Mouse (Mus musculus): ENCODE measurements at regions not wholly inside any gene's neighbourhood (a gene's known extent, or its start where the extent isn't known, plus 50 kb on each side); places are given as distances from the start of the nearest gene placed in this dataset.

GRCm38 (mm10) chr10:111111020-111111419 is 53.5 kb upstream of the Osbpl8 start:
- no peaks in the 10 kb centered on the region for H3K36me3 ChIP-seq (ENCODE audit: control insufficient read depth, insufficient read depth, low read length)
- no peak overlapping the region for H3K27ac ChIP-seq (ENCODE audit: low read depth)
- no peak overlapping the region for H3K9ac ChIP-seq (ENCODE audit: low read length)
- 51% methylated on average over 10 of the region's 10 CpGs for WGBS
- no peaks in the 10 kb centered on the region for H3K27me3 ChIP-seq (replicated peaks; ENCODE audit: control insufficient read depth, insufficient read depth, low read length)
- H3K4me2 ChIP-seq (ENCODE audit: low read length): no peak overlapping the region
- DNase-seq (ENCODE audit: low spot score): no peak
- no peak for ATAC-seq (replicated peaks; ENCODE audit: low FRiP score, low TSS enrichment, low read depth)
- H3K4me1 ChIP-seq (replicated peaks; ENCODE audit: control insufficient read depth, insufficient read depth, low read length): no peaks in the 10 kb centered on the region
- no peaks in the 10 kb centered on the region for H3K9me3 ChIP-seq (ENCODE audit: control insufficient read depth, low read length)
- H3K4me3 ChIP-seq (ENCODE audit: low read depth, low read length): no peak overlapping the region

- Histone ChIP-seq H3K4me3 (ENCODE audit: low read depth, low read length) (no peak overlapping the region), H3K4me2 (ENCODE audit: low read length) (peak overlapping the region; percentile 31; the same call in 1 of the 2 replicates), H3K9me3 (ENCODE audit: control insufficient read depth, low read length) (no peaks in the 10 kb centered on the region), H3K27ac (ENCODE audit: low read depth) (no peak overlapping the region), H3K4me1 (replicated peaks; ENCODE audit: control insufficient read depth, insufficient read depth, low read length) (no peaks in the 10 kb centered on the region), H3K36me3 (ENCODE audit: control insufficient read depth, insufficient read depth, low read length) (no peaks in the 10 kb centered on the region), H3K9ac (ENCODE audit: low read length) (no peak overlapping the region), H3K27me3 (replicated peaks; ENCODE audit: control insufficient read depth, insufficient read depth, low read length) (no peaks in the 10 kb centered on the region)
- ATAC-seq (replicated peaks; ENCODE audit: low FRiP score, low TSS enrichment, low read depth): 0 out of 2 replicates have a peak, but pooled peaks have one; percentile 16
- 47% methylated on average over 24 of the region's 24 CpGs for WGBS
- peak; percentile 85 for DNase-seq (ENCODE audit: low spot score)
Measured at GRCm38 (mm10) chr10:111108658-111109633, 55.6 kb upstream of the Osbpl8 start.

GRCm38 (mm10) chr10:111107852-111108251 is 56.7 kb upstream of the Osbpl8 start:
- Histone ChIP-seq H3K9ac (ENCODE audit: low read length) (no peak overlapping the region), H3K4me1 (replicated peaks; ENCODE audit: control insufficient read depth, insufficient read depth, low read length) (no peaks in the 10 kb centered on the region), H3K4me3 (ENCODE audit: low read depth, low read length) (no peak overlapping the region), H3K27ac (ENCODE audit: low read depth) (no peak overlapping the region), H3K4me2 (ENCODE audit: low read length) (no peak overlapping the region), H3K36me3 (ENCODE audit: control insufficient read depth, insufficient read depth, low read length) (no peaks in the 10 kb centered on the region), H3K27me3 (replicated peaks; ENCODE audit: control insufficient read depth, insufficient read depth, low read length) (no peaks in the 10 kb centered on the region), H3K9me3 (ENCODE audit: control insufficient read depth, low read length) (no peaks in the 10 kb centered on the region)
- no peak for ATAC-seq (replicated peaks; ENCODE audit: low FRiP score, low TSS enrichment, low read depth)
- no peak for DNase-seq (ENCODE audit: low spot score)
- WGBS: 85% methylated on average over 5 of the region's 5 CpGs

- WGBS: 73% methylated on average over 7 of the region's 7 CpGs
- Histone ChIP-seq H3K9ac (ENCODE audit: low read length) (no peak overlapping the region), H3K4me3 (ENCODE audit: low read depth, low read length) (no peak overlapping the region), H3K4me2 (ENCODE audit: low read length) (no peak overlapping the region), H3K27ac (ENCODE audit: low read depth) (no peak overlapping the region), H3K36me3 (ENCODE audit: control insufficient read depth, insufficient read depth, low read length) (no peaks in the 10 kb centered on the region), H3K4me1 (replicated peaks; ENCODE audit: control insufficient read depth, insufficient read depth, low read length) (no peaks in the 10 kb centered on the region; the same call in 1 of the 2 replicates), H3K9me3 (ENCODE audit: control insufficient read depth, low read length) (no peaks in the 10 kb centered on the region), H3K27me3 (replicated peaks; ENCODE audit: control insufficient read depth, insufficient read depth, low read length) (no peaks in the 10 kb centered on the region)
- ATAC-seq (replicated peaks; ENCODE audit: low FRiP score, low TSS enrichment, low read depth): no peak
- peak; percentile 72 for DNase-seq (ENCODE audit: low spot score)
Measured at GRCm38 (mm10) chr10:111107387-111107786, 57.2 kb upstream of the Osbpl8 start.

- Histone ChIP-seq H3K9me3 (ENCODE audit: control insufficient read depth, low read length) (no peaks in the 10 kb centered on the region), H3K4me2 (ENCODE audit: low read length) (no peak overlapping the region), H3K27me3 (replicated peaks; ENCODE audit: control insufficient read depth, insufficient read depth, low read length) (no peaks in the 10 kb centered on the region), H3K27ac (ENCODE audit: low read depth) (no peak overlapping the region), H3K36me3 (ENCODE audit: control insufficient read depth, insufficient read depth, low read length) (no peaks in the 10 kb centered on the region), H3K4me3 (ENCODE audit: low read depth, low read length) (no peak overlapping the region), H3K4me1 (replicated peaks; ENCODE audit: control insufficient read depth, insufficient read depth, low read length) (no peaks in the 10 kb centered on the region; the same call in 1 of the 2 replicates), H3K9ac (ENCODE audit: low read length) (no peak overlapping the region)
- DNase-seq (ENCODE audit: low spot score) (no peak), ATAC-seq (replicated peaks; ENCODE audit: low FRiP score, low TSS enrichment, low read depth) (no peak)
- 87% methylated on average over 5 of the region's 5 CpGs for WGBS
Measured at GRCm38 (mm10) chr10:111106411-111106810, 58.1 kb upstream of the Osbpl8 start.

- Histone ChIP-seq H3K4me2 (ENCODE audit: low read length) (no peak overlapping the region), H3K9me3 (ENCODE audit: control insufficient read depth, low read length) (no peaks in the 10 kb centered on the region), H3K27ac (ENCODE audit: low read depth) (no peak overlapping the region), H3K27me3 (replicated peaks; ENCODE audit: control insufficient read depth, insufficient read depth, low read length) (no peaks in the 10 kb centered on the region), H3K4me3 (ENCODE audit: low read depth, low read length) (no peak overlapping the region), H3K4me1 (replicated peaks; ENCODE audit: control insufficient read depth, insufficient read depth, low read length) (no peaks in the 10 kb centered on the region; the same call in 1 of the 2 replicates), H3K9ac (ENCODE audit: low read length) (no peak overlapping the region), H3K36me3 (ENCODE audit: control insufficient read depth, insufficient read depth, low read length) (no peaks in the 10 kb centered on the region)
- DNase-seq (ENCODE audit: low spot score) (no peak), ATAC-seq (replicated peaks; ENCODE audit: low FRiP score, low TSS enrichment, low read depth) (no peak)
- 92% methylated on average over 5 of the region's 5 CpGs for WGBS
Measured at GRCm38 (mm10) chr10:111105662-111106061, 58.9 kb upstream of the Osbpl8 start.

GRCm38 (mm10) chr10:111103512-111103911 is 61.0 kb upstream of the Osbpl8 start:
- no peak for ATAC-seq (replicated peaks; ENCODE audit: low FRiP score, low TSS enrichment, low read depth)
- WGBS: 68% methylated on average over 5 of the region's 5 CpGs
- no peaks in the 10 kb centered on the region for H3K27me3 ChIP-seq (replicated peaks; ENCODE audit: control insufficient read depth, insufficient read depth, low read length)

GRCm38 (mm10) chr10:111103086-111103485 is 61.5 kb upstream of the Osbpl8 start:
- Histone ChIP-seq H3K4me2 (ENCODE audit: low read length) (no peak overlapping the region), H3K4me3 (ENCODE audit: low read depth, low read length) (no peak overlapping the region)

More at GRCm38 (mm10) chr10:111103512-111103911, 61.0 kb upstream of the Osbpl8 start:
- H3K9me3 ChIP-seq (ENCODE audit: control insufficient read depth, low read length): no peaks in the 10 kb centered on the region
- no peaks in the 10 kb centered on the region; the same call in 1 of the 2 replicates for H3K4me1 ChIP-seq (replicated peaks; ENCODE audit: control insufficient read depth, insufficient read depth, low read length)
- H3K4me3 ChIP-seq (ENCODE audit: low read depth, low read length): no peak overlapping the region
- no peak overlapping the region for H3K4me2 ChIP-seq (ENCODE audit: low read length)
- H3K27ac ChIP-seq (ENCODE audit: low read depth): no peak overlapping the region
- no peak for DNase-seq (ENCODE audit: low spot score)
- H3K36me3 ChIP-seq (ENCODE audit: control insufficient read depth, insufficient read depth, low read length): no peaks in the 10 kb centered on the region
- no peak overlapping the region for H3K9ac ChIP-seq (ENCODE audit: low read length)

More at GRCm38 (mm10) chr10:111103086-111103485, 61.5 kb upstream of the Osbpl8 start:
- no peak overlapping the region for H3K27ac ChIP-seq (ENCODE audit: low read depth)
- DNase-seq (ENCODE audit: low spot score) (no peak), ATAC-seq (replicated peaks; ENCODE audit: low FRiP score, low TSS enrichment, low read depth) (peak; percentile 25; the same call in 1 of the 2 replicates)
- H3K36me3 ChIP-seq (ENCODE audit: control insufficient read depth, insufficient read depth, low read length): no peaks in the 10 kb centered on the region
- no peaks in the 10 kb centered on the region for H3K27me3 ChIP-seq (replicated peaks; ENCODE audit: control insufficient read depth, insufficient read depth, low read length)
- H3K9me3 ChIP-seq (ENCODE audit: control insufficient read depth, low read length): no peaks in the 10 kb centered on the region
- H3K4me1 ChIP-seq (replicated peaks; ENCODE audit: control insufficient read depth, insufficient read depth, low read length): no peaks in the 10 kb centered on the region; the same call in 1 of the 2 replicates
- no peak overlapping the region for H3K9ac ChIP-seq (ENCODE audit: low read length)
- WGBS: 83% methylated on average over 14 of the region's 14 CpGs

Measured in intestine, embryonic 14.5 days (tissue).